Mouse (Mus musculus): ENCODE data around the gene D630045J12Rik.

- no peak for TF ChIP-seq CTCF (IDR thresholded peaks at IDR 0.05; ENCODE audit: low read depth)
- no peak for TF ChIP-seq EP300 (IDR thresholded peaks at IDR 0.05; ENCODE audit: low read depth)
Measured at GRCm38 (mm10) chr6:38162825-38163504, 90.8 kb downstream of the D630045J12Rik start.
